Mouse (Mus musculus): ENCODE measurements at regions not wholly inside any gene's neighbourhood (a gene's known extent, or its start where the extent isn't known, plus 50 kb on each side); places are given as distances from the start of the nearest gene placed in this dataset.
"Not testable (repeated sequence)": the region's sequence is repeated elsewhere in the genome, so short reads cannot be mapped to it uniquely, and the experiment has no call there.

DNA sequence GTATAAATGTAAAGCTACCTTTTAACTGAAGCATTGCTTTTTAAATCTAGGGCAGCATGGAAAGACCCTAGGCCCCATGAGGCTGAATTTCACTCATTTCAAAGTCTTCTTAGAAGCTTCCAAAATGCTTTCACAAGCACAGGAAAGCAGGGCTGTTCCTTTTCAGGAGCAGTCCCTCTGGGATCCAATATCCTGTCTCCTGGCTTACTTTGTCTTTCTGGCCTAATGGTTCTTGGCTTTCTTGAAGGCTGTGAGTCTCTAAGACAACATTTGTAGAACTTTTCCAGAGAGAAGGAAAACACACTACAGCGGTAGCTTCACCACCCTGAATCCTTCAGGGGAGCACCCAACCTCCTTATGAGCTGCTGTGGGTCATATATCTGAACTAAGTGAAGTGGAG, 157.2 kb upstream of the Klf4 start:
- DNase-seq (ENCODE audit: low read depth): no peak

DNA sequence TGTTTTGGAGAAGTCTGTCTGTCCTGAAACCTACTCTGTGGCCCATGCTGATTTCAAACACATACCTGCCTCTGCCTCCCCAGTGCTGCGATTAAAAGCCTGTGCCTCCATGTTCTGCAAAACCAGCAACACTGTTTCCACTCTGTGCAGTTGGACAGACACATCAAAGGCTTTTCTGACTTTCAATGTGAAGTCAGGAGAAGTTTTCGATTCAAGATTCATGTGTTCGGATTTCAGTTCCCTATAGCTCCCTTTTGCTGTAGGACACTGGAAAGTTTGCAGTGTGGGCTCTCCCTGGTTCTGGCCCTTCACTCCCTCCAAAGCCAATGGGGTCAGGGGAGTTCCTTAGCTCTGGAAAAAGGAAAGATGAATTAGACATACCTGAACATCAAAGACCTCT, 154.5 kb upstream of the Klf4 start:
- no peak for DNase-seq (ENCODE audit: low read depth)

GRCm38 (mm10) chr4:55672288-55672687, 140.0 kb upstream of the Klf4 start:
- no peak for DNase-seq (ENCODE audit: low read depth)

DNA sequence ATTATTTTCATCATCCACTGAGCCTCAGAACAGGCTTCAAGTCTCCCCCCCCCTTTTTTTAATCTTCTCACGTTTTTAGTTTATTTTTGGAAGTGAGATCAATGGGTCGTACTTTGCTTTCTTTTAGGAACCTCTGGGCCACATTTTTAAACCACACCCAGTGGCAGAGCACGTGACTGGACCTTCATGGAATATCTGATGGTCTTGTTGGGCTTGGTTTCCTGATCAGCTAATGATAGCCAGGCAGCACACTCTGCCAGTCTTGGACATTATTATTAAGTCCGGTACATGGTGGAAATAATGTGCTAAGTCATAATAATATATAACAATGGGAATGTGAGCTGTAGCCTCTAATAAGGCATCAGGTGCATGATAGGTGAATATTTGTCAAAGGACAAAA, 138.0 kb upstream of the Klf4 start:
- DNase-seq (ENCODE audit: low read depth): no peak

DNA sequence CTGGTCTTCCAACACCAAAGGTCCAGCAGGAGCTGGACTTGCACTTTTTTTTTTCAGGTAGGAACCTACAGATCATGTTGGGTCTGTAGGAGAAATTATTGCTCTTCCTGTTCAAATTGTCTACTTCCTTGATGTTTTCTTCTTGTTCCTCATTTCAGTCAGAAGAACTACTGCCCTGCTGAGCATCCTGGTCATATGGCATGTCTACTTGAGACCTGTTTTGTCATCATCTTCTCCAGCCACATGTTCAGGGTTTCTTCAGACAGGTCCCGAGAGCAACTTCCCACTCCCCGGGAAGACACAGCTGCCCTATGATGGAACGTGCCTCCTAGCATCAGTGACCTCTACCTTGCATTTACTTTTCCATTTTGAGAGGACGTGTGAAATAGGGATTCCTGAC, 132.6 kb upstream of the Klf4 start:
- no peak for DNase-seq (ENCODE audit: low read depth)

DNA sequence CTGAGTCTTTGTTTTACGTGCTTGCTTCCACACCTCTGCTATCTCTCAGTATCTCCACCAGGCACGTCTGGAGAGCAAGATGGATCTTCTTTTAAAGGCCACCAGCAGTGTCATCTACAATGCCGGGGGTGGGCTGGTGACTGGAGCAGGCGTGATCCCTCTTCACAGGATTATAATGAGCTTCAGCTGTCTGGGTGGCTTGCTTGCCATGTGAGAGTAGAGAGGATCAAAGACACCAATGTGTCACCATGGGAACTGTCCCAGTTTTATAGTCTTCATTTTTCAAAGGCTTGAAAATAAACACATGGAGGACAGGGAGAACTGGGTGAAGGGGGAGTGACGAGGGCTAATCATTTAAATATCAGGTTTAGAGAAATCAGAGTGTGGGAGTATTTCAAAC, 131.6 kb upstream of the Klf4 start:
- no peak for DNase-seq (ENCODE audit: low read depth)

GRCm38 (mm10) chr4:55662041-55662440, 129.8 kb upstream of the Klf4 start:
- no peak for DNase-seq (ENCODE audit: low read depth)

- DNase-seq (ENCODE audit: low read depth): no peak
Observed at GRCm38 (mm10) chr4:55658904-55659303, 126.6 kb upstream of the Klf4 start.

GRCm38 (mm10) chr4:55655329-55655728, 123.1 kb upstream of the Klf4 start:
- DNase-seq (ENCODE audit: low read depth): no peak

DNA sequence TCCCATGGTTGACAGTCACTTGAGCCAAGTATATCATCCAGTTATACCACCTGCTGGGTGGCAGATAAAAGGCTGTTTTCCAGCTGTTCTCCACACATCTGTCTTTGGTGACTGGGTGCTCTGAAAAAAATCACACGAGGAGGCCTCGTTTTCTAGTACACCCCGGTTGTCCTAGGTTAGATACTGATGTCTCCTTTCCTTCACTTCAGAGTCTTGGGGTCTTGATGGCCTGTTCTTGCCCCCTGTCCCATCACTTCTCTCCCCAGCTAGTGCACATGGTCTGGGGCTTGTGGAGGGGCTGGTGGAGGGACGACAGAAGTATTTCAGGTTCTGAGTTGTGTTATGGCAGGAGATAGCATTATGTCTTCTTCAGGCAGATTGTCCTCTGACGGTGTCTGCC, 120.4 kb upstream of the Klf4 start:
- DNase-seq (ENCODE audit: low read depth): no peak

DNA sequence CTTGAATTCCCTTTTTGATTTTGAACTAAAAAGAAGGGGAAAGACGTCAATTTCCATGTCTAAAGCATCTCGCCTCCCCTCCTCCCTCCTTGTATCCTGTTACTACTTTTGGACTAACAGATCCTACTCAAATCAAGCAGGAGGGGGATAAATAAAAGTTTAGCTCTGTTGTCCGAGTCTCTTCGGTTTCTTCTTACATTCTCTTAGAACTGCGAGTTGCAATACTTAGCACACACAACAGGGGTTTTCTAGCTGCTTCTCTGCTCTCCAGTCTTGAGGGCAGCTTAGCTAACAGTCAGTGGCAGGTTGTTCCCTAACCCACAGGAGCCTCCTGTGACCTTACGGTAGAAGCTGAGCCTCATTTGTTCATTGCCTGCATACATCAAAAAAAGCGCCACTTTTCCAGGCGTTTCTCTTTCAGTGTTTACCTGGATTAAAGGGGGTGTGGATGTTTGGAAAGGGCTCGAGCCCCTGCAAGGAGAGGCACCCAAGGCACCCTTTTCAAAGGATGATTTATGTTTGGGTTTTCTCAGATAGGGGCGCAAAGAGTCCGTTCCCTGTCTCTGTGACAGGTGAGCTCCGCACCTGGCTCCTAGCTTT, 119.6 kb upstream of the Klf4 start:
- no peak for DNase-seq (ENCODE audit: low read depth)

DNA sequence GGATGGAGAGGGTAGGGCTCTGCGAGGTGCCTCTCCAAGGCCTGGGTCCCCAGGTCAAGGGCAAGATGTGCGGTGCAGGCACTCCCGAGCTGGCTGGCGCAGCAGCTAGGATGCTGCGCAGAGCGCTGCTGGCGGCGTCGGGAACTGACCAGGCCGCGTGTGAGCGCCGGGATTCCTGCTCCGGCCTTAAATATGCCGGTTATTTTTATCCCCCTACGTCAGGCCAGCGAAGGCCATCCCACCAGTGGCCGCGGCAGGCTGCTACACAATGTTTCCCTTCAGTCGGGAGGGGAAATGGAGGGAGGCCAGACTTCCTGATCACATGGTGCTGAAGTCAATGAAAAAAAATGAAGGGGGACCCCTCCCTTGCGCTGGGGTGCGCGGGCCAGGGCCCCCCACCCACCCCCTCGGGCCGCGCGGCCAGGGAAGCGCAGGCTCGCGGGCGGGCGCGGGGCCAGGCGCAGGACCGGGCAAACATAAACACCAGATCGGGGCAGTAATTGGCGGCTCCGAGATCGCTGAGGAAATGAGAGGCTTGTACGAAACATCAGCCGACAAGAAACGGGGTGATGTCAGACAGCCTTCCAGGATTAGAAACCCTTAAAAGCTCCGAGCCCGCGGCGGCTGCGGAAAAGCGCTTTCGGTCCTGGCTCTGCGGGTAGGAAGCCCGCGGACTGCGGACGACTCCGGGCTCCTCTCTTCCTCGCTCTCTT, 118.9 kb upstream of the Klf4 start:
- no peak for DNase-seq (ENCODE audit: low read depth)

- no peak for DNase-seq (ENCODE audit: low read depth)
Observed at GRCm38 (mm10) chr4:55650186-55650585, 117.9 kb upstream of the Klf4 start.

DNA sequence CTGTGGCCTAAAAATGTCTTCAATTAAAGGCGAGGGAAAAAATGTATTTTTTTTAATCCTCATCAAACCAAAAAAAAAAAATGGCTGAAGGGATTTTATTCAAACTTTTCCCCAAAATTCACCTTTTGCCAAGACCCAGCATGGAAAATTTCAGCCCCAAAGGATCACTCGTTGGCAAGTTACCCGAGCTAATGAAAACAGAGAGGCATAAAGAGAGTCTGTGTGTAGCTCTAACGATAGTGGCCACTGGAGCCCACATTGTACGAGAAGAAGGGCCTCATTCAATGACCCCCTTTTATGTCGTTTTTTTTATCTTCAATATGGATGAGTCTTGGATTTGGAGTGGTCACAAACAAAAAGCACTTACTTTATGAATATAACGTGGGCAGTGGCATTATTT, 116.1 kb upstream of the Klf4 start:
- no peak for DNase-seq (ENCODE audit: low read depth)

- DNase-seq (ENCODE audit: low read depth): no peak
Observed at GRCm38 (mm10) chr4:55645432-55645831, 113.2 kb upstream of the Klf4 start.

DNA sequence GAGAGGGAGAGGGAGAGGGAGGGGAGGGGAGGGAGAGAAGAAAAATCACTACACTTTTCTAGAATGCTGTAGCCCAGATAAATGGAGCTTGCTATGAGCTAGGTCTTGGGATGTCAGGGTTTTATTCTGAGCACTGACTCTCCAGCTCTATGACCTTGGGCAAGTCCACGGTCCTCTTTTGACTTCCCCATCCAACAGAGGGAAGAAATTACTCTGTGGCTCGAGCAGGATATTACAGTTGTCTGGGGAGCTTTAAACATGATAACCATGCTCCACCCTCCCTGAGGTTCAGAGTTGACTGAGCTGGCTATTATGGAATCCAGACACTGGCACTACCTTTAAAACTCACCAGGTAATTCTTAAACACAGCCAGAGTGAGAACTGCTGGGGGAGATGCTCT, 112.6 kb upstream of the Klf4 start:
- DNase-seq (ENCODE audit: low read depth): no peak

- DNase-seq (ENCODE audit: low read depth): no peak
Observed at GRCm38 (mm10) chr4:55634946-55635511, 102.8 kb upstream of the Klf4 start.

GRCm38 (mm10) chr4:55631157-55631556, 98.9 kb upstream of the Klf4 start:
- no peak for DNase-seq (ENCODE audit: low read depth)

- not testable (repeated sequence) for DNase-seq (ENCODE audit: low read depth)
Observed at GRCm38 (mm10) chr4:55630215-55630614, 97.9 kb upstream of the Klf4 start.

GRCm38 (mm10) chr4:55624779-55625178, 92.5 kb upstream of the Klf4 start:
- no peak for DNase-seq (ENCODE audit: low read depth)

DNA sequence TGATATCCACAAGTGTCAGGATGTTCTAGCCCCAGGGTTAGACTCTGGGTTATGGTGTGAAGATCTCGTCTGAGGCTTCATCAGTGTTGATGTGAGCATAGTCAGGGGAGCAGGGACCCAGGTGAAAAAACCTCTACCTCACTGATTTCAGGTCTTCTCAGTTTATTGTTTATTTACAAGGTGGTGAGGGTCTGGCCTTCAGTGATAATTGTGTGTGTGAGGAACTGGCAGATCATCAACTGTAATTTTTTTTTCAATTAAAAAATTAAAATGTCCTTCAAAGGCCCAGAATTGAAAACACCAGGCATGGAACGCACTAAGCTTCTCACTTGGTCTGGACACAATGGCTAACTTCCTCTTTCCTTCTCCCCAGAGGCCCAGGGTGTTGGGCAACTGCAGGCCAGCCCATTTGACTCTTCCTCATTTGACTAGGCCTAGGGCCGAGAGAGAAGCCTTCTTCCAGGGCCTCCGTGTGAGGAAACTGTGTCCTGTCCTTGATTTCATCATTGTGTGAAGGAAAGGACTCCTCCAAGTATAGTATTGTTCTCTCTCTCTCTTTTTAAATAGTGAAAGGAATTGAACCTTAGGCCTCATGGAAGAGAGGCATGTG, 91.0 kb upstream of the Klf4 start:
- DNase-seq (ENCODE audit: low read depth): no peak

DNA sequence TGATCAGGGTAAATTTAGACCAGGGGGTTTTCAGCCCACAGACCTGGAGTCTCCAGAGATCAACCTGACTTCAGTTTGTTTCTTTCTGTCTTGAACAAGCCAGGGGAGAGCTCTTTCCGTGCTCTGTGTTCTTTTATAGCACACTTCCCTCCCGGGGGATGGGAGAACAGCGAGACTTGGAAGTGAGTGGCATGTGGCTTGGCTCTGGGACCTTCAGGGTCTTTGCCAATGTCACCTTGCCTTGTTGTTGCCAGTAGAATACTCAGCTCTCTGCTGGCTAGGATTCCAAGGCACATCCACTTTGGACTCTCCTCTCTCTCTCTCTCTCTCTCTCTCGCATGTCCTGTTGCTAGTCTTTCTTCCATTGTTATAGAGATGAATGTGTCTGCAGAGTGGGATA, 90.4 kb upstream of the Klf4 start:
- no peak for DNase-seq (ENCODE audit: low read depth)

GRCm38 (mm10) chr4:55619891-55620290, 87.6 kb upstream of the Klf4 start:
- DNase-seq (ENCODE audit: low read depth): no peak
